Mouse (Mus musculus): Measurements from ENCODE around the gene Dnaja4.

Dnaja4 gene

DNA sequence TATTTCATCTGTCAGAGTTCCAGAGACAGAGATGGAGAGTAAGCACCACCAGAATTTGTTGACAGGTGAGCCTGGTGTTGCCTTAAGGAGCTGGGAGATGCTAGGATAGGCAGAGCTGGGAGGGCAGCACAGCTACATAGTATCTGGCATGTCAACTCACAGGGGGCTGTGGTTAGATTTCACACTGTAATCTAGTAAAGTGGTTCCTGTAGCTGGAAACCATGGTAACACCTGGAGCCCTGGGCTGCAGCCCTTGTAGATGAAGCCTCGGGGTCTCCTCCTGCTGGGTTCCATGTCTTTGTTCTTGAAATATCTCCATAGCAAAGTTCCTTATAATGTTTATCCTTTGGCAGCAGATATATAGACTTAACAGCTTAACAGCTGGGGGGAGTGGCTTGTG lies 6.9 kb downstream of the Dnaja4 start:
- Histone ChIP-seq H3K27me3 (ENCODE audit: insufficient read depth, low read length) (peaks cover 54% of the 10 kb centered on the region), H3K9me3 (ENCODE audit: low read length) (no peaks in the 10 kb centered on the region), H3K4me3 (replicated peaks; ENCODE audit: low read length) (no peak overlapping the region), H3K36me3 (ENCODE audit: insufficient read depth, low read length) (no peaks in the 10 kb centered on the region), H3K4me1 (replicated peaks; ENCODE audit: low read depth, low read length) (peaks cover 7% of the 10 kb centered on the region)
- no peak for TF ChIP-seq CTCF (conservative IDR thresholded peaks at IDR 0.05; ENCODE audit: low read length)
- TF ChIP-seq POU5F1 (IDR thresholded peaks at IDR 0.05; ENCODE audit: borderline replicate concordance, low read length), result no peak
- no peak for TF ChIP-seq NANOG (IDR thresholded peaks at IDR 0.05; ENCODE audit: borderline replicate concordance, low read length)

DNA sequence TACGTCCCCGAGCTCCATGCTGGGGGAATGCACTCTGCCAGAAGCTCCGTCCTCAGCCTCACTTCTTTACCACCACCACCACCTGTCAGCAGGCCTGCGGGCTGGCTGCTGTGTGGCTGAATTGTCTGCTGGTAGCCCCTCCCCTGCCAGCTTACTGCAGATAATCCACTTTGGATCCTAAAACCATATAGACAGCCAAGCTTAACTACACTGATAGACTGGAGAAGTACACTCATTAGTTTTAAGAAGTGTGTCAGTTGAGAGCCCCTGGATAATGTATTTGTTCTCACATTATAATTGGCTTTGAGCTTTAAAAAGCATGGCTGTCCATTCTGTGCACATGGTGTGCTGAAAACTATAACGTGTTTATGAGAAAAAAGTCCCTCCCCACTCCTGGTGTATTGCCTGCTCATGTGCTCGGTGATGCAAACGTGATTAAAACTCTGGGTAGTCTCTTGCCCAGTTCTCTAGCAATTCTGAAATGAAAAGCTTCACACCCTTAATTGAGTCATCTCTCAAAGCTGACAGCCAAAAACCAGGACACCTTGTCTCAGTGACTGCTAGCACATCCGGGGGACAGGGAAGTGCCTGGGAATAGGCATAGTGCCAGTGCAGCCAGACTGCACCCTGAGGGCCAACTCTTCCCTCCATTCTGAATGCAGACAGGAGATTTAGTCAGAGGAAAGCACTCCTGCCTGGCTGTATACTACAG lies 8.8 kb downstream of the Dnaja4 start:
- Histone ChIP-seq H3K4me3 (replicated peaks; ENCODE audit: low read length) (no peak overlapping the region), H3K4me1 (replicated peaks; ENCODE audit: low read depth, low read length) (peaks cover 7% of the 10 kb centered on the region), H3K36me3 (ENCODE audit: insufficient read depth, low read length) (peaks cover 2% of the 10 kb centered on the region), H3K27me3 (ENCODE audit: insufficient read depth, low read length) (peaks cover 35% of the 10 kb centered on the region), H3K9me3 (ENCODE audit: low read length) (no peaks in the 10 kb centered on the region)
- TF ChIP-seq POU5F1 (IDR thresholded peaks at IDR 0.05; ENCODE audit: borderline replicate concordance, low read length) (no peak), CTCF (conservative IDR thresholded peaks at IDR 0.05; ENCODE audit: low read length) (no peak), NANOG (IDR thresholded peaks at IDR 0.05; ENCODE audit: borderline replicate concordance, low read length) (no peak)

DNA sequence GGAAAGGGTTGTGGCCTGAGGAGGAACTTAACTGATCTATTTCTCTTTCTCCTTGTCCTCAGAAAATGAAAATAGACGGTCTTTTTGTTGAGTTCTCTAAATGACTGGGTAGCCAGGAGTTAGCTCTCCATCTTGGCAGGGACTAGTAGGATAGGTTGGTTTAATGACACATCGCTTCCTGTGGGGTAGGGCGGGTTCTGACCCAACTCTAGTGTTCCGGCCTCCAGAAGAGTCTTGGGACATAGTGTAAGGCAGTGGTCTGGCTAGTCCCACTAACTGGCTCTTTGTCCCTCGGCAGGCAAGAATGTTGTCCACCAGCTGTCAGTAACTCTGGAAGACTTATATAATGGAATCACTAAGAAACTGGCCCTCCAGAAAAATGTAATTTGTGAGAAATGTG lies 9.4 kb downstream of the Dnaja4 start:
- Histone ChIP-seq H3K27me3 (ENCODE audit: insufficient read depth, low read length) (peaks cover 28% of the 10 kb centered on the region), H3K9me3 (ENCODE audit: low read length) (no peaks in the 10 kb centered on the region), H3K4me1 (replicated peaks; ENCODE audit: low read depth, low read length) (peaks cover 7% of the 10 kb centered on the region), H3K36me3 (ENCODE audit: insufficient read depth, low read length) (peaks cover 7% of the 10 kb centered on the region), H3K4me3 (replicated peaks; ENCODE audit: low read length) (no peak overlapping the region)
- TF ChIP-seq CTCF (conservative IDR thresholded peaks at IDR 0.05; ENCODE audit: low read length) (no peak), POU5F1 (IDR thresholded peaks at IDR 0.05; ENCODE audit: borderline replicate concordance, low read length) (no peak), NANOG (IDR thresholded peaks at IDR 0.05; ENCODE audit: borderline replicate concordance, low read length) (no peak)

DNA sequence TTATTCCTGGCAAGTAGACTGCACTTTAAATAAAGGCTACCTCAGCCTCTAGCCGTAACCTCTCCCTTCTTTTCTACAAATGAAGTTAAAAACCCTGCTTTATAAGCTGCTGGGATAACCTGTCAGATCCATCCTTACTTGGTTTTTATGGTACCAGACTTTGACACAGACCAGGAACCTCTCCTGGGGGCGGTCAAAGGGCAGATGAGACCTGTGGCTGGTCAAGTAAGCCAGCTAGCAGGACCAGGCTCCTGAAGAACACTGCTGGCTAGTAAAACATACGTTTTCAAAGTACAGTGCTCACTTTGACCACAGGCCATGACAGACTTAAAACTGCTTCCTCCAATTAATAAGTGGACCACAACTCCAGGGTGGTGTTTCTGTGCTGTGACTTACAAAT lies 17.1 kb downstream of the Dnaja4 start:
- Histone ChIP-seq H3K4me3 (replicated peaks; ENCODE audit: low read length) (no peak overlapping the region), H3K36me3 (ENCODE audit: insufficient read depth, low read length) (peaks cover 81% of the 10 kb centered on the region), H3K9me3 (ENCODE audit: low read length) (no peaks in the 10 kb centered on the region), H3K4me1 (replicated peaks; ENCODE audit: low read depth, low read length) (peaks cover 7% of the 10 kb centered on the region), H3K27me3 (ENCODE audit: insufficient read depth, low read length) (no peaks in the 10 kb centered on the region)
- no peak for TF ChIP-seq NANOG (IDR thresholded peaks at IDR 0.05; ENCODE audit: borderline replicate concordance, low read length)
- no peak for TF ChIP-seq CTCF (conservative IDR thresholded peaks at IDR 0.05; ENCODE audit: low read length)
- TF ChIP-seq POU5F1 (IDR thresholded peaks at IDR 0.05; ENCODE audit: borderline replicate concordance, low read length), result no peak

DNA sequence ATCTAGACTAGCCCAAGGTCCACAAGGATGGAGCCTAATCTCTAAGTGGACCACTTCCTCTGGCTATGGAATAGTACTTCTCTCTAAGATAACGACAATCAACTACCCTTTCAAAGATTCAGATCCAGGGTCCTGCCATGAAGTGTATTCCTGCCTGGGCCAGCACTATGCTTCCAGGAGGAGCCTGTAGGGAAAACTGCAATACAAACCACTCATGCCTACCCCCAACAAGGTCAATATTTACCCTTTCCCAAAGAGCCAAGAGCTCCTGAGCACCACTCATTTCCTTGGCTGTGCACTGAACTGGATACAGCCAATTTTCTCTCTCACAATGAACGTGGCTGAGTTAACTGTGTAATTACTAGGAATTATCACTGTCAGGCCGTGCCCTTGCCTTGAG lies 18.9 kb downstream of the Dnaja4 start:
- no peaks in the 10 kb centered on the region for H3K9me3 ChIP-seq (ENCODE audit: low read length)

DNA sequence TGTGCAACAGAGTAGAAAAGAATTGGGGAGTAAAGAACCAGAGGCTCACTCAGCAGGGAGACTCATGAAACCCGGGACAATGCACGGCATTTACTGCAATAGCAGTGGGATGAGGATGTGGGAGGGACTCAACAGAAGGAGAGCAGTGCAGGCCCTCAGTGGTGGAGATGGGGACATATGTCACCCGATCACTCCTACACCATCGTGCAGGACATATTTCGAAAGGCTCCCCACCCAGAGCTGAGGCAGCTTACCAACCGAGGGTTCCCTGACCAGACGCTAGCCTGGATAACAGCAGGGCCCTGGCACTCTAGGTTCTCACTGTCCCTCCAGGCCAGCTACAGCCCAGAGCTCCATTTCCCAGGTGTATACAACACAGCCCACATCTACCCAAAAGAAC lies 23.5 kb downstream of the Dnaja4 start:
- Histone ChIP-seq H3K9me3 (ENCODE audit: low read length) (no peaks in the 10 kb centered on the region), H3K4me3 (replicated peaks; ENCODE audit: low read length) (no peak overlapping the region), H3K36me3 (ENCODE audit: insufficient read depth, low read length) (peaks cover 98% of the 10 kb centered on the region), H3K27me3 (ENCODE audit: insufficient read depth, low read length) (no peaks in the 10 kb centered on the region), H3K4me1 (replicated peaks; ENCODE audit: low read depth, low read length) (no peaks in the 10 kb centered on the region)
- TF ChIP-seq NANOG (IDR thresholded peaks at IDR 0.05; ENCODE audit: borderline replicate concordance, low read length), result no peak
- TF ChIP-seq CTCF (conservative IDR thresholded peaks at IDR 0.05; ENCODE audit: low read length), result no peak
- no peak for TF ChIP-seq POU5F1 (IDR thresholded peaks at IDR 0.05; ENCODE audit: borderline replicate concordance, low read length)

More for the DNA sequence above, 18.9 kb downstream of the Dnaja4 start:
- TF ChIP-seq NANOG (IDR thresholded peaks at IDR 0.05; ENCODE audit: borderline replicate concordance, low read length) (no peak), POU5F1 (IDR thresholded peaks at IDR 0.05; ENCODE audit: borderline replicate concordance, low read length) (no peak), CTCF (conservative IDR thresholded peaks at IDR 0.05; ENCODE audit: low read length) (no peak)
- peaks cover 94% of the 10 kb centered on the region for H3K36me3 ChIP-seq (ENCODE audit: insufficient read depth, low read length)
- no peak overlapping the region for H3K4me3 ChIP-seq (replicated peaks; ENCODE audit: low read length)
- peaks cover 7% of the 10 kb centered on the region for H3K4me1 ChIP-seq (replicated peaks; ENCODE audit: low read depth, low read length)
- H3K27me3 ChIP-seq (ENCODE audit: insufficient read depth, low read length), result no peaks in the 10 kb centered on the region

DNA sequence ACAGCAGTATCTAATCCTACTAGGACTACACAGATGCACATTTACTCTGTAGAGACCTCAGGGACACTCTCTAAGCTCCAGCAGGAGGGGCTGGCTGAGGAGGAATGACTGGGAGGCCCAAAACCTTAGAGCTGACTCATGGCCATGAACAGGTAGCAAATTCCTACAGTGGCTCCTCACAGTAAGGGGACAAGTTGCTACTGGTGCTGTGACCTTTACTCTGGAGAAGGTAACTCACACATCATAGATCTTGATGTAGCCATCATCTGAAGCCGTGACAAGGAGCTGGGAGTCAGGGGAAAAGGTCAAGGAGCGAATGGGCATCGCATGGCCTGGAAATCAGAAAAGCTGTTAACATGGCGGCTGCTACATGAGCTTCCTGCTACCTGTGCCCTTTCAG lies 23.9 kb downstream of the Dnaja4 start:
- no peak overlapping the region for H3K4me3 ChIP-seq (replicated peaks; ENCODE audit: low read length)
- H3K36me3 ChIP-seq (ENCODE audit: insufficient read depth, low read length), result peaks cover 98% of the 10 kb centered on the region

DNA sequence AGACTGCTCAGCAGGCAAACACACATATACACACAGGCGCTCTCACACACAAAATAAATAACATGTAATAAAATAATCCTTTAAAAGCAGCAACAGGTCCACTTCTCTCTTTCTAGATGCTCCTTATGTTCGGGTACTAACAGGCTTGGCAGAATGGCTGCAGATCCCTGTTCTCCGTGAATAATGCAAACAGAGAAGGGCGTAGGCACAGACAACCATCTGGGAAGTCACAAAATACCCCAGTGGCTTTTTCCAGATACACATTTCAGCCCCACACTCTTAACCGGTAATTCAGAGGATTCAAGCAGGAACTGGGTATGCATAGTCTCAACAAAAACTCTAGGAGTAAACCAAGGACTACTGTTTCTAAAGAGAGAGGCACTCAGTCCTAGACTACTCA lies 27.6 kb downstream of the Dnaja4 start:
- Histone ChIP-seq H3K36me3 (ENCODE audit: insufficient read depth, low read length) (peaks cover 99% of the 10 kb centered on the region), H3K27me3 (ENCODE audit: insufficient read depth, low read length) (no peaks in the 10 kb centered on the region), H3K9me3 (ENCODE audit: low read length) (no peaks in the 10 kb centered on the region), H3K4me1 (replicated peaks; ENCODE audit: low read depth, low read length) (no peaks in the 10 kb centered on the region; the same call in 1 of the 2 replicates), H3K4me3 (replicated peaks; ENCODE audit: low read length) (no peak overlapping the region)
- TF ChIP-seq NANOG (IDR thresholded peaks at IDR 0.05; ENCODE audit: borderline replicate concordance, low read length) (no peak), POU5F1 (IDR thresholded peaks at IDR 0.05; ENCODE audit: borderline replicate concordance, low read length) (no peak), CTCF (conservative IDR thresholded peaks at IDR 0.05; ENCODE audit: low read length) (no peak)

More for the DNA sequence above, 23.9 kb downstream of the Dnaja4 start:
- H3K9me3 ChIP-seq (ENCODE audit: low read length), result no peaks in the 10 kb centered on the region
- TF ChIP-seq CTCF (conservative IDR thresholded peaks at IDR 0.05; ENCODE audit: low read length) (no peak), NANOG (IDR thresholded peaks at IDR 0.05; ENCODE audit: borderline replicate concordance, low read length) (no peak), POU5F1 (IDR thresholded peaks at IDR 0.05; ENCODE audit: borderline replicate concordance, low read length) (no peak)
- H3K4me1 ChIP-seq (replicated peaks; ENCODE audit: low read depth, low read length), result no peaks in the 10 kb centered on the region
- H3K27me3 ChIP-seq (ENCODE audit: insufficient read depth, low read length), result no peaks in the 10 kb centered on the region

DNA sequence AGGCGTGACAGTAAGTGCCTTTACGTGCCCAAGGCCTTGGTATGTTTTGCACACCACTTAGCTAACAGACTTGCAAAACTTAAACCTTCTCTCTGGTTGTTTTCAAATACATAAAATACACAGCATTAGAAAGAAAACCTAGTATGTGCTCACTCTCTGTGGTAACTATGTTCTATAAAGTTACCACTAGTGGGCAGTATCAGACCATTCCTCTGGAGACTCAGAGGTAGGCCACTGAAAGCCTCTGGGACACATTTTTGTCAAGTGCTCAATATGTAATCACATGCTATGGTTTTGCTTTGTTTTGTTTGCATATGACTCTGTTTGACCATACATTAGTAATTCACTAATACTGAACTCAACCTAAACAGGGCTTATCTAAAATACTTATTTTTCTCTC lies 33.4 kb downstream of the Dnaja4 start:
- Histone ChIP-seq H3K27me3 (ENCODE audit: insufficient read depth, low read length) (no peaks in the 10 kb centered on the region), H3K36me3 (ENCODE audit: insufficient read depth, low read length) (peaks cover 44% of the 10 kb centered on the region), H3K9me3 (ENCODE audit: low read length) (no peaks in the 10 kb centered on the region), H3K4me3 (replicated peaks; ENCODE audit: low read length) (no peak overlapping the region), H3K4me1 (replicated peaks; ENCODE audit: low read depth, low read length) (peaks cover 25% of the 10 kb centered on the region)
- TF ChIP-seq POU5F1 (IDR thresholded peaks at IDR 0.05; ENCODE audit: borderline replicate concordance, low read length) (no peak), CTCF (conservative IDR thresholded peaks at IDR 0.05; ENCODE audit: low read length) (peak; percentile 91)
